Mouse (Mus musculus): ENCODE data around the gene Ppp1r14a. TPM values are rescaled to one million over a fixed set of nuclear protein-coding genes. Genes with fewer than 3 reads are reported as not detected.

Ppp1r14a gene
- total RNA-seq, 1 experiment: 10.6 TPM

DNA sequence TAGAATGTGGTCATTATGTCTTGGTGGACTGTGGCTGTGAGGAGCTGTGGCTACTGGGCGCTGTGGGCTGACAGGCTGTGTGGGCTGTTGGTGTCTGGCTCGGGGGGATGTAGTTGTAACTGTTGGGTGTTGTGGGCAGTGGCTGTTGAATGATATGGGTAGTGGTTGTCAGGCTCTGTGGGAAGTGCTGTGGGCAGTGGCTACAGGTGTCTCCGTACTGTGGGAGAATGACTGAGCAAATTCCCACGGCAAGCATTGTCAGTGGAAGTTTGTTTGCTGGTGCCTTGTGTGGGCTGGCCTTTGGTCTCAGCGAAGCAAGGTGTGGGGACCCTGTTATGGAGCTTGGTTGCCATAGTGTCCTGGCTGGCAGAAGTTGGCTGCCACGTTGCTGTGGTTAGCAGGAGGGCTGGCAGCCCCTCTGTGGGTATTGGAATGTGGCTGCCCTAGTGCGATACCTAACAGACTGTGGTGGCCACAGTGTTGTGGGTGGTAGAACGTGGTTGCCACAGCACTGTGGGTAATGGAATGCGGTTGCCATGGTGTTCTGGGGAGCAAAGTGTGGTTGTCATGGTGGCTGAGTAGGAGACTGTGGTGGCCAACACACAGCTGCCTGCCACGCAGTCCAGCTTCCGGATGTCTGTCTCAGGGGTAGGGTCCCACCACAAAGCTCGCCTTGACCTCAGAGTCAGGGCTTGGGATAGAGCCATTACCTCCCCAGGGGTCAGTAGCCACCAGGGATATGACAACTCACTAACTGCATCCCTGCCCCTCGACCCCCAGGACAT, 25.9 kb downstream of the Ppp1r14a start:
- H3K36me3 ChIP-seq (ENCODE audit: control insufficient read depth, insufficient read depth, low read length, poor library complexity, severe bottlenecking): peaks cover 6% of the 10 kb centered on the region; the same call in 1 of the 2 replicates
- no peak for DNase-seq (ENCODE audit: low read depth, low spot score)

GRCm38 (mm10) chr7:29316137-29316734, 27.1 kb downstream of the Ppp1r14a start:
- H3K27ac ChIP-seq (ENCODE audit: insufficient read depth, low read depth, low read length, poor library complexity, severe bottlenecking): peak overlapping the region; percentile 14; the same call in 1 of the 2 replicates
- peaks cover 16 to 65% of the 10 kb centered on the region in 2 experiments for H3K4me1 ChIP-seq (ENCODE audit: control insufficient read depth in 2 of 2, insufficient read depth in 2 of 2, low read length in 2 of 2, poor library complexity in 1 of 2)
- no peak overlapping the region for H3K4me3 ChIP-seq (ENCODE audit: insufficient read depth in 1 of 2, low read depth in 1 of 2, low read length in 2 of 2, poor library complexity in 1 of 2, severe bottlenecking in 1 of 2)
- no peaks in the 10 kb centered on the region for H3K9me3 ChIP-seq (ENCODE audit: control insufficient read depth, insufficient read depth, low read depth, low read length)
- DNase-seq (ENCODE audit: low read depth, low spot score): no peak
- H3K9ac ChIP-seq (ENCODE audit: insufficient read depth, low read depth, low read length, poor library complexity, severe bottlenecking): peak overlapping the region; percentile 34; the same call in 1 of the 2 replicates
- in situ Hi-C loops (cut with MboI; ENCODE audit: low sequenced_read_pairs in 2 of 2, unreplicated experiment in 2 of 2): no loop called here
- no peak for TF ChIP-seq HCFC1 (IDR thresholded peaks at IDR 0.05; ENCODE audit: borderline replicate concordance, insufficient read depth, low read length)
- no peak for TF ChIP-seq CHD2 (IDR thresholded peaks at IDR 0.05; ENCODE audit: low read depth, low read length)
- TF ChIP-seq ZC3H11A (IDR thresholded peaks at IDR 0.05; ENCODE audit: borderline replicate concordance, low read depth, low read length): no peak
- TF ChIP-seq ZNF384 (IDR thresholded peaks at IDR 0.05; ENCODE audit: low read depth, low read length): no peak
- TF ChIP-seq MAFK (IDR thresholded peaks at IDR 0.05; ENCODE audit: insufficient read depth, low read depth, low read length): no peak
- 0 out of 2 replicates have a peak, but pooled peaks cover 3% of the 10 kb centered on the region for H3K36me3 ChIP-seq (ENCODE audit: control insufficient read depth, insufficient read depth, low read length, poor library complexity, severe bottlenecking)

More for the DNA sequence above, 25.9 kb downstream of the Ppp1r14a start:
- in situ Hi-C loops (cut with MboI; ENCODE audit: low sequenced_read_pairs in 2 of 2, unreplicated experiment in 2 of 2): no loop called here
- Histone ChIP-seq H3K4me1 (ENCODE audit: control insufficient read depth in 2 of 2, insufficient read depth in 2 of 2, low read length in 2 of 2, poor library complexity in 1 of 2) (peaks cover 9 to 59% of the 10 kb centered on the region in 2 experiments; a peak in 3 of 4 replicates), H3K9ac (ENCODE audit: insufficient read depth, low read depth, low read length, poor library complexity, severe bottlenecking) (no peak overlapping the region), H3K27ac (ENCODE audit: insufficient read depth, low read depth, low read length, poor library complexity, severe bottlenecking) (no peak overlapping the region), H3K4me3 (ENCODE audit: insufficient read depth in 1 of 2, low read depth in 1 of 2, low read length in 2 of 2, poor library complexity in 1 of 2, severe bottlenecking in 1 of 2) (0 out of 4 replicates have a peak overlapping the region, but pooled peaks of 1 of the 2 experiments have one; percentile 16), H3K9me3 (ENCODE audit: control insufficient read depth, insufficient read depth, low read depth, low read length) (no peaks in the 10 kb centered on the region)
- TF ChIP-seq ZC3H11A (IDR thresholded peaks at IDR 0.05; ENCODE audit: borderline replicate concordance, low read depth, low read length): no peak
- TF ChIP-seq HCFC1 (IDR thresholded peaks at IDR 0.05; ENCODE audit: borderline replicate concordance, insufficient read depth, low read length): no peak
- TF ChIP-seq CHD2 (IDR thresholded peaks at IDR 0.05; ENCODE audit: low read depth, low read length): no peak
- no peak for TF ChIP-seq MAFK (IDR thresholded peaks at IDR 0.05; ENCODE audit: insufficient read depth, low read depth, low read length)
- TF ChIP-seq ZNF384 (IDR thresholded peaks at IDR 0.05; ENCODE audit: low read depth, low read length): no peak

GRCm38 (mm10) chr7:29316976-29317375, 27.9 kb downstream of the Ppp1r14a start:
- peak overlapping the region; percentile 49; the same call in 1 of the 2 replicates for H3K9ac ChIP-seq (ENCODE audit: insufficient read depth, low read depth, low read length, poor library complexity, severe bottlenecking)
- H3K36me3 ChIP-seq (ENCODE audit: control insufficient read depth, insufficient read depth, low read length, poor library complexity, severe bottlenecking): 0 out of 2 replicates have a peak, but pooled peaks cover 3% of the 10 kb centered on the region
- DNase-seq (ENCODE audit: low read depth, low spot score): no peak
- TF ChIP-seq MAFK (IDR thresholded peaks at IDR 0.05; ENCODE audit: insufficient read depth, low read depth, low read length) (no peak), ZNF384 (IDR thresholded peaks at IDR 0.05; ENCODE audit: low read depth, low read length) (peak; percentile 96)
- peaks cover 16 to 65% of the 10 kb centered on the region in 2 experiments for H3K4me1 ChIP-seq (ENCODE audit: control insufficient read depth in 2 of 2, insufficient read depth in 2 of 2, low read length in 2 of 2, poor library complexity in 1 of 2)
- H3K9me3 ChIP-seq (ENCODE audit: control insufficient read depth, insufficient read depth, low read depth, low read length): no peaks in the 10 kb centered on the region
- in situ Hi-C loops (cut with MboI; ENCODE audit: low sequenced_read_pairs in 2 of 2, unreplicated experiment in 2 of 2): no loop called here
- H3K4me3 ChIP-seq (ENCODE audit: insufficient read depth in 1 of 2, low read depth in 1 of 2, low read length in 2 of 2, poor library complexity in 1 of 2, severe bottlenecking in 1 of 2): 0 out of 4 replicates have a peak overlapping the region, but pooled peaks of 1 of the 2 experiments have one; percentile 22
- H3K27ac ChIP-seq (ENCODE audit: insufficient read depth, low read depth, low read length, poor library complexity, severe bottlenecking): peak overlapping the region; percentile 79

DNA sequence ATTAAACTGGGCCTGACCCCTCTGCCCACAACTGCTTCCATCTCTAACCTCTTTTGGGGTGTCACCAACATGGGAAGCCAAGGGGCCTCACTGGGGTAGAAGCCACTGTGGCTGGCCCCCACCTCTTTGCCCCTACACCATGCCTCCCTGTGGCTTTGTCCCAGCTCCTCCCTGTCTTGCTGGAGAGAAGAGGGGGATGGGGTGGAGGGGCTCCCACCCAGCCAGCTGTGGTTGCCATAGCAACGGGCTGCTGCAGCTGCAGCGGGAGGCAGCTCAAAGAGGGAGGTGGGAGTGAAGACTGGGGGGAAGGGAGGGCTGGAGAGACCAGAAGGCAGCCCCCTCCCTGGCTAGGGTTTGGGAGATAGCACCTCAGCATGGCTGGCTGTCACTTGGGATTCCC, 28.4 kb downstream of the Ppp1r14a start:
- Histone ChIP-seq H3K9ac (ENCODE audit: insufficient read depth, low read depth, low read length, poor library complexity, severe bottlenecking) (peak overlapping the region; percentile 49; the same call in 1 of the 2 replicates), H3K4me3 (ENCODE audit: insufficient read depth in 1 of 2, low read depth in 1 of 2, low read length in 2 of 2, poor library complexity in 1 of 2, severe bottlenecking in 1 of 2) (peak overlapping the region in 1 of 2 experiments; percentile 22; a peak in 2 of 4 replicates), H3K36me3 (ENCODE audit: control insufficient read depth, insufficient read depth, low read length, poor library complexity, severe bottlenecking) (0 out of 2 replicates have a peak, but pooled peaks cover 3% of the 10 kb centered on the region), H3K4me1 (ENCODE audit: control insufficient read depth in 2 of 2, insufficient read depth in 2 of 2, low read length in 2 of 2, poor library complexity in 1 of 2) (peaks cover 16 to 64% of the 10 kb centered on the region in 2 experiments), H3K27ac (ENCODE audit: insufficient read depth, low read depth, low read length, poor library complexity, severe bottlenecking) (peak overlapping the region; percentile 79), H3K9me3 (ENCODE audit: control insufficient read depth, insufficient read depth, low read depth, low read length) (no peaks in the 10 kb centered on the region)
- in situ Hi-C loops (cut with MboI; ENCODE audit: low sequenced_read_pairs in 2 of 2, unreplicated experiment in 2 of 2): no loop called here
- DNase-seq (ENCODE audit: low read depth, low spot score): no peak
- TF ChIP-seq ZC3H11A (IDR thresholded peaks at IDR 0.05; ENCODE audit: borderline replicate concordance, low read depth, low read length): no peak
- TF ChIP-seq MAFK (IDR thresholded peaks at IDR 0.05; ENCODE audit: insufficient read depth, low read depth, low read length): no peak
- no peak for TF ChIP-seq HCFC1 (IDR thresholded peaks at IDR 0.05; ENCODE audit: borderline replicate concordance, insufficient read depth, low read length)
- TF ChIP-seq CHD2 (IDR thresholded peaks at IDR 0.05; ENCODE audit: low read depth, low read length): no peak
- TF ChIP-seq ZNF384 (IDR thresholded peaks at IDR 0.05; ENCODE audit: low read depth, low read length): no peak
